Mouse (Mus musculus) neural tube, postnatal 0 days (tissue): ENCODE data around the gene Adam33. TPM values are rescaled to one million over a fixed set of nuclear protein-coding genes. Genes with fewer than 3 reads are reported as not detected.

ENCODE experiments used
- microRNA-seq: library from miRNA; unstranded; fragments of <30 nt; microRNA quantifications from one replicate; pipeline ENCODE4, GENCODE M21; 2016
- polyA plus RNA-seq: library from polyadenylated mRNA; unstranded; fragments of >200 nt; fragmentation: Nextera tagmentation; extraction: Ambion mirVana; gene quantifications from 2 replicates; pipeline ENCODE4 v1.2.1, GENCODE M21; 2015

Adam33 gene
- 2.9 and 4.2 TPM in 2 replicates for polyA plus RNA-seq

DNA sequence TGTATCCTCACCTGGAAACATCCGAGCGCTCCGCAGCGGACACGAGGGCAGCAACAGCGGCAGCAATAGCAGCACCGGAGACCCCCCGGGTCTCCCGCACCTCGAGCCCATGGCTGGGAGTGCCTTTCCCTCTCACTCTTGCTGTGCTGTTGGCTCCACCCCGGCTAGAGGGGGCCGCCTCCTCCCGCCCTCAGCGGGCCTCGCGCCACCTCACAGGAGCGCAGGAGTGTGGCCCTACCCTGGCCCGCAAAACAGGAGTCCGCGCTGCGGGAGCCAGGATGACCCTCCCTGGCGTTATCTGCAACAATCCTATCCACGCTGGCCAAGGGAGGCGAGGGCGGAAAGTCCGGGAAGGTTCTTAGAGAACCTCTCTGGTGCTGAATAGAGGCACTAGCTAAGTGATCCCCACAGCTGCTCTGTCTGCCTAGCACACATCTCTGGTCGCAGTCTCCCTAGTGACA lies at the start of gene Adam33:
Gene Adam33 (minus strand): TSS at position 411 of the 461 bp plus-strand sequence.

DNA sequence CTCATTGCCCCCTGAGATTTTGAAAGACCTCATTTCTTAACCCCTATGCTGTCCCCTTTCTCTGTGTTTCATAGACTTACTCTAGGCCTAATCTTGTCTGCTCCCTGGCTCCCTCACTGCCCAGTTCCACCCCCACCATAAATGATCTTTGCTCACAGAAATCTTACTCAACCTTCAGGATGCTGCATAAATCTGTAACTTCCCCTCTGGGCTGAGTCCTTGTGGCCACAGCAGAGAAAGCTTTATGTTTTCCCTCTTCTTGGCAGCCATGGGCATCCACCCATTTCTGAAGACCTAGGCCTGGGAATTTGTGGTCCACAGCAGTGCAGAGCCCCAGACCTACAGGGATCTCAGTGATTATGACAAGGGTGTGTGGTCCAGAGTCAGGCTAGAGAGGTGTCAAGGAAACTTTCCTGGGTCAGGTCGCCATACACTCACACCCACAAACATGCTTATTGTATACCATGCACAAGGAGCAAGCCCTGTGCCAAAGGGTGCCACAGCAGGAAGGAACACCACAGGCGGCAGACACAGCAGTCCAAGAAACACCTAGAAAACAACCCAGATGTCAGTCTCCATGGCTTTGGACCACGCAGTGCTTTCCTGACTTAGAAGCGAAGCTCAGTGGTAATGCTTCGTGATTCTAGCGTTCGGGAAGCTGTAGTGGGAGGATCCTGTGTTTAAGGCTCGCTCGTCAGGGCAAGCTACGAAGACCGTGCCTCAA lies 23.2 kb upstream of the Adam33 start, which contains the start of gene Siglec1:
Gene Siglec1 (minus strand): TSS at position 99 of the 724 bp plus-strand sequence.

DNA sequence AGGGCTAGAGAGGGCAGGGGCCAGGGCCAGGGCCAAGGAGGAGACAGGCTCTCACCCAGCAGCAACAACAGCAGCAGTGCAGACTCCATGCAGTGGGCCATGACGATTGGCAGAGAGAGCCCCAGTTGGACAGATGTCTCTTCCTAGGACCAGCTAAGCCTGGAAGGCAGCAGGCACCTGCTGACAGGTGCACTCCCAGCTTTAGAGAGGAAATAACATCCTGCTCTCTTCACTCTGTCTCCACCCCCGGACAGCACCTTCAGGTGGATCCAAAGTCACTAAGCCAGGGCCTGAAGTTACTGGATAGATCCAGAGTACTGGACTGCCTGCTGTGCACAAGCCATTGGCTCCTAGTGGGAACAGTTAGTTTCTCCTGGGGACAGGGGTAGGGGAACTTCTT lies 20.6 kb downstream of the Adam33 start, which contains the start of gene Gfra4:
Gene Gfra4 (minus strand): TSS at position 101 of the 400 bp plus-strand sequence.

Small RNAs within 50 kb of the gene (microRNA-seq; reads per million reads assigned to microRNA genes)
- gene Mir6973b, result not detected

Other genes starting within 250 kb of the Adam33 start
- gene 4930402H24Rik, start 157.4 kb downstream of the Adam33 start, polyA plus RNA-seq, result 51.6 and 56.1 TPM in 2 replicates
- gene Atrn, start 157.3 kb downstream of the Adam33 start, polyA plus RNA-seq, result 13.2 and 14.3 TPM in 2 replicates
- gene Gfra4, start 20.7 kb downstream of the Adam33 start, polyA plus RNA-seq, result 71.0 and 82.5 TPM in 2 replicates
- 0.37 and 0.43 TPM in 2 replicates for gene Siglec1, start 23.0 kb upstream of the Adam33 start, polyA plus RNA-seq
- 4.4 and 5.4 TPM in 2 replicates for gene Hspa12b, start 63.5 kb upstream of the Adam33 start, polyA plus RNA-seq
- not detected in 2 replicates for gene Gm11037, start 69.7 kb upstream of the Adam33 start, polyA plus RNA-seq
- 83.6 and 85.1 TPM in 2 replicates for gene 1700037H04Rik, start 96.3 kb upstream of the Adam33 start, polyA plus RNA-seq
- gene Cenpb, start 116.3 kb upstream of the Adam33 start, polyA plus RNA-seq, result 14.7 and 16.1 TPM in 2 replicates
- 16.1 and 17.3 TPM in 2 replicates for gene Cdc25b, start 123.1 kb upstream of the Adam33 start, polyA plus RNA-seq
- 6.7 and 7.4 TPM in 2 replicates for gene Spef1, start 123.5 kb upstream of the Adam33 start, polyA plus RNA-seq
- gene Ap5s1, start 143.3 kb upstream of the Adam33 start, polyA plus RNA-seq, result 34.8 and 37.2 TPM in 2 replicates
- gene Mavs, start 170.2 kb upstream of the Adam33 start, polyA plus RNA-seq, result 8.2 and 8.6 TPM in 2 replicates
- 25.6 and 27.7 TPM in 2 replicates for gene Pank2, start 198.7 kb upstream of the Adam33 start, polyA plus RNA-seq